Mouse (Mus musculus): Measurements from ENCODE around the gene Grin2b. TPM values are rescaled to one million over a fixed set of nuclear protein-coding genes. Genes with fewer than 3 reads are reported as not detected.

The Grin2b gene
- total RNA-seq, 2 experiments from 2014 or later: 343 to 387 TPM

- DNase-seq (ENCODE audit: low spot score in 2 of 2): no peak
- H3K4me3 ChIP-seq: no peak overlapping the region
- peak overlapping the region; percentile 51; the same call in 1 of the 2 replicates for H3K27ac ChIP-seq
- TF ChIP-seq CTCF (conservative IDR thresholded peaks at IDR 0.05): no peak
Measured at GRCm38 (mm10) chr6:135680105-135680710, 493.1 kb downstream of the Grin2b start.

GRCm38 (mm10) chr6:135674380-135674779 is 498.9 kb downstream of the Grin2b start:
- Histone ChIP-seq H3K4me3 (no peak overlapping the region), H3K27ac (no peak overlapping the region)
- no peak for TF ChIP-seq CTCF (conservative IDR thresholded peaks at IDR 0.05)
- DNase-seq (ENCODE audit: low spot score in 2 of 2): no peak

DNA sequence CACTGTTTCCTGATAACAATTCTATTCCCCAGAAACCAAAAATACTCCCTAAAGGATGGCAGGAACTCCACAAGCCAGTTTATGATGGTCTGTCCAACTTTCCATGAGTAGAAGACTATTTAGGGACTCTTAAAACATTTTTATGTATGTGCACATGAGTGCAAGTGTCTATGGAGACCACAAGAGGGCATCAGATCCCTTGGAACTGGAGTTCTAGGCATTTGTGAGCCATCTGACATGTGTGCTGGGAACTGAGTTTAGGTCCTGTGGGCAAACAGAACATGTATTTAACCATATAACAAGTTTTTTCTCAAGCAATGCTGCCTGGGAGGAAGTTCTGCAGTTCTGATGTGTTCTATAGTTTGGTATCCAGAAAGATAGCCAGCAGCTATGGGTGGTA is 501.3 kb downstream of the Grin2b start:
- TF ChIP-seq CTCF (conservative IDR thresholded peaks at IDR 0.05): peak; percentile 38
- no peak for DNase-seq (ENCODE audit: low spot score in 2 of 2)
- Histone ChIP-seq H3K4me3 (no peak overlapping the region), H3K27ac (no peak overlapping the region)

Small RNA genes lying within 50 kb of the gene (microRNA-seq; reads per million reads assigned to microRNA genes)
- 0 reads per million in 2 experiments for gene Gm22892

Other genes with a start within 250 kb of the Grin2b start
- gene Gm8994, start 154.0 kb upstream of the Grin2b start, total RNA-seq (2021): not detected
- gene E330021D16Rik, start 242.1 kb upstream of the Grin2b start, total RNA-seq (2021): not detected

Measured in layer of hippocampus, adult 2 months (tissue).